Mouse (Mus musculus) adrenal gland, adult 8-10 months (tissue): ENCODE measurements around the gene Olfr1118. TPM values are rescaled to one million over a fixed set of nuclear protein-coding genes. Genes with fewer than 3 reads are reported as not detected.
"Not testable (repeated sequence)": the region's sequence is repeated elsewhere in the genome, so short reads cannot be mapped to it uniquely, and the experiment has no call there.

ENCODE experiments used
- DNase-seq: peaks from one replicate; pipeline ENCODE4 v3.0.0; 2022
- total RNA-seq, 4 experiments: library from RNA; stranded (reverse); gene quantifications; 2 replicates each; pipeline ENCODE4 v1.2.4; 2022

The Olfr1118 gene
- not detected for total RNA-seq

DNA sequence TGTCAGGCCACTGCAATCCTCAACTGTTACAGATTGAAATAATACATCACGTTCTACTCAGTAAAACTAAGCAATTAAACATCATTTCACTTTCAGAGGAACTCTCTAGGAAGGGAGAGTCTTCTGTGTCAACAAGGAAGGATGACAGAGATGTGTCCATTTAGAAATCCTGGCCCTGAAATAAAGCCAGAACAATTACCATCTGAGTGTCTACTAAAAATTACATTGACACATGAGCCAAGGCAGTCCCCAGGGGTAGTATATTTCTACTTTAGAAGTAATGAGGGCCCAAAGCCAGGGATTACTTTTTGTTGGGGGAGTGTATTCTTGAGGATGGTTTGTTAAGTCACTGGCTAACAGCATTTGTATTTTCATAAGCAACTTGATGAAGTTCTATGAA, at the start of gene Olfr1118:
Olfr1118 (plus strand) TSS at position 301 of the 400 bp plus-strand sequence.
- DNase-seq = no peak

DNA sequence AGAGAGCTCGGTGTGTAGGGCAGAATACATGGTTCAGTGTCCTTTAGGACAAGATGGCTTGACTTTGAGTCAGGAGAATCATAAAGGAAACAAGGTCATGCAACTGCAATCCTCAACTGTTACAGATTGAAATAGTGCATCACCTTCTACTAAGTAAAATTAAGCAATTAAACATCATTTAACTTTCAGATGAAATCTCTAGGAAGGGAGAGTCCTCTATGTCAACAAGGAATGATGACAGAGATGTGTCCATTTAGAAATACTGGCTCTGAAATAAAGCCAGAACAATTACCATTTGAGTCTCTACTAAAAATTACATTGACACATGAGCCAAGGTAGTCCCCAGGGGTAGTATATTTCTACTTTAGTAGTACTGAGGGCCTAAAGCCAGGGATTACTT, 40.1 kb upstream of the Olfr1118 start, which contains the start of gene Olfr1116:
Olfr1116 (plus strand) TSS at position 301 of the 400 bp plus-strand sequence.
- no peak for DNase-seq

DNA sequence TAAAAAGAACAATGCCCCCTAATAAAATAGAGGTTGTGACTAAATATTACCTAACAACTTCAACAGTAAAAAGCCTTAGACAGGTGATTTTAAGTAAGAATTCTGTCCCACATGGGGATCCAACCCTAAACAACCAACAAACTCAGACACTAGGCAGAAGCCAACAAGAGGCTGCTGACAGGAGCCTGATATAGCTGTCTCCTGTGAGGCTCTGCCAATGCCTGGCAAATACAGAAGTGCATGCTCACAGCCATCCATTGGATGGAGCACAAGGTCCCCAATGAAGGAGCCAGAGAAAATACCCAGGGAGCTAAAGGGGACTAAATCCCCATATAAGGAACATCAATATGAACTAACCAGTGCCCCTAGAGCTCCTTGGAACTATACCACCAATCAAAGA, 13.4 kb upstream of the Olfr1118 start:
- DNase-seq = not testable (repeated sequence)

DNA sequence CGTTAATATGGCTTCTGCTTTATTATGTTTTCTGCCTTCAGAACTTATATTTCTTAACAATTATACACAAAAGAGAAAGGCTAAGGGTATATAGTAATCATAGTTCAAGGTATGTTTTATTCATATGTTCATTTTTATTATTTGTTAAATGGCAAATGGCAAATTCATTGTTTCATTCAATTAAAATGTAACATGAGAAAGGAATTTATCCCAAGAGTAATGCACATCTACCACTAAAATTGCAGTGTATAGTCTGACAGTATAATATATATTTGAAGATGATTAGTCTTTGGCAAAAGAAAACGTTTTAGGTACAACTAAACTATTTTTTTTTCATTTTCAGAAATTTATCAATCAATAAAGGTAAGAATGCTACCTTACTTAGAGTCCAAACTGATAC, 47.1 kb downstream of the Olfr1118 start, which contains the start of gene Olfr1120:
Olfr1120 (plus strand) TSS at position 301 of the 400 bp plus-strand sequence.
- no peak for DNase-seq

DNA sequence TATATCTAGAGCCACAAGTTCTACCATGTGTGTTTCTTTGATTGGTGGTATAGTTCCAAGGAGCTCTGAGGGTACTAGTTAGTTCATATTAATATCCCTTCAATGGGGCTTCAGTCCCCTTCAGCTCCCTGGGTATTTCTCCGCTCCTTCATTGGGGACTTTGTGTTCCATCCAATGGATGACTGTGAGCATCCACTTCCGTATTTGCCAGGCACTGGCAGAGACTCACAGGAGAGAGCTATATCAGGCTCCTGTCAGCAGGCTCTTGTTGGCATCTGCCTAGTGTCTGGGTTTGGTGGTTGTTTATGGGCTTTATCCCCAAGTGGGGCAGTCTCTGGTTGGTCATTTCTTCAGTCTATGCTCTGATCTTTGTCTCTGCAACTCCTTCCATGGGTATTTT, 52.7 kb downstream of the Olfr1118 start:
- DNase-seq = not testable (repeated sequence)

Other genes starting within 250 kb of the Olfr1118 start
- gene Olfr1107, start 231.8 kb upstream of the Olfr1118 start, total RNA-seq = not detected
- not detected for gene Olfr1109, start 211.6 kb upstream of the Olfr1118 start, total RNA-seq
- not detected for gene Olfr259, start 193.0 kb upstream of the Olfr1118 start, total RNA-seq
- not detected for gene Olfr1110, start 167.3 kb upstream of the Olfr1118 start, total RNA-seq
- not detected for gene Olfr1111, start 155.0 kb upstream of the Olfr1118 start, total RNA-seq
- not detected for gene Olfr1112, start 119.8 kb upstream of the Olfr1118 start, total RNA-seq
- gene Olfr1113, start 98.6 kb upstream of the Olfr1118 start, total RNA-seq = not detected
- not detected for gene Olfr1115, start 59.6 kb upstream of the Olfr1118 start, total RNA-seq
- not detected for gene Olfr1116, start 40.0 kb upstream of the Olfr1118 start, total RNA-seq
- gene Olfr1120, start 47.2 kb downstream of the Olfr1118 start, total RNA-seq = not detected
- gene Olfr1121, start 62.3 kb downstream of the Olfr1118 start, total RNA-seq = not detected
- gene Olfr1122, start 78.3 kb downstream of the Olfr1118 start, total RNA-seq = under 1 TPM in 1 of 4 experiments, not detected in 3; 0.12 TPM
- not detected for gene Olfr1123, start 109.1 kb downstream of the Olfr1118 start, total RNA-seq
- not detected for gene Olfr1124, start 122.7 kb downstream of the Olfr1118 start, total RNA-seq
- not detected for gene Olfr1126, start 146.4 kb downstream of the Olfr1118 start, total RNA-seq
- not detected for gene Pramel7, start 189.5 kb downstream of the Olfr1118 start, total RNA-seq
- not detected for gene Pramel6, start 199.0 kb downstream of the Olfr1118 start, total RNA-seq
- not detected for gene Olfr153, start 224.2 kb downstream of the Olfr1118 start, total RNA-seq
- not detected for gene Olfr1128, start 238.0 kb downstream of the Olfr1118 start, total RNA-seq